Mouse (Mus musculus): ENCODE results near the gene Btbd2. TPM values are rescaled to one million over a fixed set of nuclear protein-coding genes. Genes with fewer than 3 reads are reported as not detected.

Btbd2 gene
- polyA plus RNA-seq, 1 experiment from 2014 or later = 38.0 TPM

- Histone ChIP-seq H3K27me3 (replicated peaks; ENCODE audit: control insufficient read depth, insufficient read depth, low read length) (no peaks in the 10 kb centered on the region), H3K4me1 (replicated peaks; ENCODE audit: control insufficient read depth, insufficient read depth, low read length) (peaks cover 70% of the 10 kb centered on the region), H3K36me3 (ENCODE audit: control insufficient read depth, insufficient read depth, low read length) (peaks cover 23% of the 10 kb centered on the region), H3K27ac (ENCODE audit: low read depth, low read length) (peak overlapping the region; percentile 82), H3K4me3 (ENCODE audit: low read depth, low read length) (no peak overlapping the region), H3K4me2 (peak overlapping the region; percentile 54), H3K9ac (ENCODE audit: low read depth, low read length) (0 out of 2 replicates have a peak overlapping the region, but pooled peaks have one; percentile 16), H3K9me3 (ENCODE audit: control insufficient read depth, low read length) (no peaks in the 10 kb centered on the region)
- no peak for ATAC-seq (replicated peaks; ENCODE audit: low FRiP score)
- 84% methylated on average over 13 of the region's 13 CpGs for WGBS
- no peak for DNase-seq (ENCODE audit: low spot score)
Measured at GRCm38 (mm10) chr10:80694159-80694938, 37.5 kb upstream of the Btbd2 start.

- no peak for ATAC-seq (replicated peaks; ENCODE audit: low FRiP score)
- Histone ChIP-seq H3K36me3 (ENCODE audit: control insufficient read depth, insufficient read depth, low read length) (peaks cover 25% of the 10 kb centered on the region), H3K4me1 (replicated peaks; ENCODE audit: control insufficient read depth, insufficient read depth, low read length) (peaks cover 63% of the 10 kb centered on the region), H3K9me3 (ENCODE audit: control insufficient read depth, low read length) (no peaks in the 10 kb centered on the region), H3K27me3 (replicated peaks; ENCODE audit: control insufficient read depth, insufficient read depth, low read length) (no peaks in the 10 kb centered on the region), H3K4me2 (no peak overlapping the region; the same call in 1 of the 2 replicates), H3K9ac (ENCODE audit: low read depth, low read length) (peak overlapping the region; percentile 31; the same call in 1 of the 2 replicates), H3K4me3 (ENCODE audit: low read depth, low read length) (no peak overlapping the region), H3K27ac (ENCODE audit: low read depth, low read length) (no peak overlapping the region; the same call in 1 of the 2 replicates)
- 87% methylated on average over 12 of the region's 12 CpGs for WGBS
- DNase-seq (ENCODE audit: low spot score) = no peak
Measured at GRCm38 (mm10) chr10:80693401-80694045, 36.7 kb upstream of the Btbd2 start.

- peaks cover 53% of the 10 kb centered on the region for H3K4me1 ChIP-seq (replicated peaks; ENCODE audit: control insufficient read depth, insufficient read depth, low read length)
- WGBS = 62% methylated on average over 14 of the region's 14 CpGs
- no peak overlapping the region for H3K4me2 ChIP-seq
Measured at GRCm38 (mm10) chr10:80692249-80693165, 35.6 kb upstream of the Btbd2 start.

GRCm38 (mm10) chr10:80687850-80688249 is 31.0 kb upstream of the Btbd2 start:
- 54% methylated on average over 5 of the region's 5 CpGs for WGBS
- H3K27me3 ChIP-seq (replicated peaks; ENCODE audit: control insufficient read depth, insufficient read depth, low read length) = no peaks in the 10 kb centered on the region
- no peaks in the 10 kb centered on the region for H3K9me3 ChIP-seq (ENCODE audit: control insufficient read depth, low read length)
- no peak overlapping the region for H3K27ac ChIP-seq (ENCODE audit: low read depth, low read length)
- no peak overlapping the region for H3K4me3 ChIP-seq (ENCODE audit: low read depth, low read length)
- ATAC-seq (replicated peaks; ENCODE audit: low FRiP score) (0 out of 2 replicates have a peak, but pooled peaks have one; percentile 40), DNase-seq (ENCODE audit: low spot score) (no peak)
- H3K4me2 ChIP-seq = no peak overlapping the region
- no peak overlapping the region for H3K9ac ChIP-seq (ENCODE audit: low read depth, low read length)
- peaks cover 26% of the 10 kb centered on the region for H3K4me1 ChIP-seq (replicated peaks; ENCODE audit: control insufficient read depth, insufficient read depth, low read length)
- H3K36me3 ChIP-seq (ENCODE audit: control insufficient read depth, insufficient read depth, low read length) = peaks cover 31% of the 10 kb centered on the region

More at GRCm38 (mm10) chr10:80692249-80693165, 35.6 kb upstream of the Btbd2 start:
- peak overlapping the region; percentile 17 for H3K9ac ChIP-seq (ENCODE audit: low read depth, low read length)
- DNase-seq (ENCODE audit: low spot score) (no peak), ATAC-seq (replicated peaks; ENCODE audit: low FRiP score) (no peak)
- no peak overlapping the region for H3K4me3 ChIP-seq (ENCODE audit: low read depth, low read length)
- H3K27me3 ChIP-seq (replicated peaks; ENCODE audit: control insufficient read depth, insufficient read depth, low read length) = no peaks in the 10 kb centered on the region
- no peaks in the 10 kb centered on the region for H3K9me3 ChIP-seq (ENCODE audit: control insufficient read depth, low read length)
- 0 out of 2 replicates have a peak overlapping the region, but pooled peaks have one; percentile 35 for H3K27ac ChIP-seq (ENCODE audit: low read depth, low read length)
- peaks cover 25% of the 10 kb centered on the region for H3K36me3 ChIP-seq (ENCODE audit: control insufficient read depth, insufficient read depth, low read length)

GRCm38 (mm10) chr10:80686617-80687016 is 29.7 kb upstream of the Btbd2 start:
- Histone ChIP-seq H3K9ac (ENCODE audit: low read depth, low read length) (no peak overlapping the region), H3K4me2 (no peak overlapping the region), H3K36me3 (ENCODE audit: control insufficient read depth, insufficient read depth, low read length) (peaks cover 34% of the 10 kb centered on the region), H3K27me3 (replicated peaks; ENCODE audit: control insufficient read depth, insufficient read depth, low read length) (no peaks in the 10 kb centered on the region), H3K4me3 (ENCODE audit: low read depth, low read length) (no peak overlapping the region), H3K4me1 (replicated peaks; ENCODE audit: control insufficient read depth, insufficient read depth, low read length) (peaks cover 17% of the 10 kb centered on the region), H3K27ac (ENCODE audit: low read depth, low read length) (peak overlapping the region; percentile 81; the same call in 1 of the 2 replicates), H3K9me3 (ENCODE audit: control insufficient read depth, low read length) (no peaks in the 10 kb centered on the region)
- DNase-seq (ENCODE audit: low spot score) (no peak), ATAC-seq (replicated peaks; ENCODE audit: low FRiP score) (no peak)
- 90% methylated on average over 3 of the region's 3 CpGs for whole genome bisulfite sequencing

- no peaks in the 10 kb centered on the region for H3K9me3 ChIP-seq (ENCODE audit: control insufficient read depth, low read length)
- H3K9ac ChIP-seq (ENCODE audit: low read depth, low read length) = peak overlapping the region; percentile 45
- peak overlapping the region; percentile 60 for H3K4me2 ChIP-seq
- H3K4me1 ChIP-seq (replicated peaks; ENCODE audit: control insufficient read depth, insufficient read depth, low read length) = peaks cover 17% of the 10 kb centered on the region
- H3K4me3 ChIP-seq (ENCODE audit: low read depth, low read length) = no peak overlapping the region
- H3K27ac ChIP-seq (ENCODE audit: low read depth, low read length) = peak overlapping the region; percentile 81
- WGBS = 38% methylated on average over 4 of the region's 4 CpGs
- H3K27me3 ChIP-seq (replicated peaks; ENCODE audit: control insufficient read depth, insufficient read depth, low read length) = no peaks in the 10 kb centered on the region
- H3K36me3 ChIP-seq (ENCODE audit: control insufficient read depth, insufficient read depth, low read length) = peaks cover 25% of the 10 kb centered on the region
- DNase-seq (ENCODE audit: low spot score) = no peak
- ATAC-seq (replicated peaks; ENCODE audit: low FRiP score) = peak; percentile 84
Measured at GRCm38 (mm10) chr10:80684984-80685383, 28.1 kb upstream of the Btbd2 start.

GRCm38 (mm10) chr10:80684214-80684613 is 27.3 kb upstream of the Btbd2 start:
- Histone ChIP-seq H3K4me2 (peak overlapping the region; percentile 60), H3K27me3 (replicated peaks; ENCODE audit: control insufficient read depth, insufficient read depth, low read length) (no peaks in the 10 kb centered on the region), H3K36me3 (ENCODE audit: control insufficient read depth, insufficient read depth, low read length) (peaks cover 17% of the 10 kb centered on the region), H3K9me3 (ENCODE audit: control insufficient read depth, low read length) (no peaks in the 10 kb centered on the region), H3K4me1 (replicated peaks; ENCODE audit: control insufficient read depth, insufficient read depth, low read length) (peaks cover 23% of the 10 kb centered on the region), H3K4me3 (ENCODE audit: low read depth, low read length) (peak overlapping the region; percentile 11; the same call in 1 of the 2 replicates), H3K9ac (ENCODE audit: low read depth, low read length) (peak overlapping the region; percentile 45), H3K27ac (ENCODE audit: low read depth, low read length) (peak overlapping the region; percentile 81)
- peak; percentile 55; the same call in 1 of the 2 replicates for ATAC-seq (replicated peaks; ENCODE audit: low FRiP score)
- no peak for DNase-seq (ENCODE audit: low spot score)
- 61% methylated on average over 6 of the region's 6 CpGs for WGBS

GRCm38 (mm10) chr10:80683647-80684046 is 26.8 kb upstream of the Btbd2 start:
- 87% methylated on average over 1 of the region's 1 CpGs for WGBS
- Histone ChIP-seq H3K9me3 (ENCODE audit: control insufficient read depth, low read length) (no peaks in the 10 kb centered on the region), H3K4me3 (ENCODE audit: low read depth, low read length) (no peak overlapping the region), H3K4me1 (replicated peaks; ENCODE audit: control insufficient read depth, insufficient read depth, low read length) (peaks cover 29% of the 10 kb centered on the region), H3K9ac (ENCODE audit: low read depth, low read length) (peak overlapping the region; percentile 7; the same call in 1 of the 2 replicates), H3K36me3 (ENCODE audit: control insufficient read depth, insufficient read depth, low read length) (peaks cover 17% of the 10 kb centered on the region), H3K27me3 (replicated peaks; ENCODE audit: control insufficient read depth, insufficient read depth, low read length) (no peaks in the 10 kb centered on the region), H3K4me2 (no peak overlapping the region; the same call in 1 of the 2 replicates), H3K27ac (ENCODE audit: low read depth, low read length) (peak overlapping the region; percentile 35; the same call in 1 of the 2 replicates)
- DNase-seq (ENCODE audit: low spot score) = no peak
- ATAC-seq (replicated peaks; ENCODE audit: low FRiP score) = no peak
